Mouse (Mus musculus): Measurements from ENCODE around the gene Lca5l.
"Not testable (repeated sequence)": the region's sequence is repeated elsewhere in the genome, so short reads cannot be mapped to it uniquely, and the experiment has no call there.

Lca5l gene

GRCm38 (mm10) chr16:96165723-96166264 lies 26.3 kb downstream of the Lca5l start:
- no peak for DNase-seq (ENCODE audit: low spot score)

- DNase-seq (ENCODE audit: low spot score) = no peak
Observed at GRCm38 (mm10) chr16:96161336-96161735, 30.7 kb downstream of the Lca5l start.

- DNase-seq (ENCODE audit: low spot score) = no peak
Observed at GRCm38 (mm10) chr16:96160927-96161326, 31.1 kb downstream of the Lca5l start.

GRCm38 (mm10) chr16:96159794-96160346 lies 32.2 kb downstream of the Lca5l start:
- DNase-seq (ENCODE audit: low spot score) = no peak

GRCm38 (mm10) chr16:96159091-96159731 lies 32.9 kb downstream of the Lca5l start:
- DNase-seq (ENCODE audit: low spot score) = no peak

- DNase-seq (ENCODE audit: low spot score) = no peak
Observed at GRCm38 (mm10) chr16:96158511-96159080, 33.5 kb downstream of the Lca5l start.

- DNase-seq (ENCODE audit: low spot score) = no peak
Observed at GRCm38 (mm10) chr16:96157171-96157570, 34.9 kb downstream of the Lca5l start.

- DNase-seq (ENCODE audit: low spot score) = peak; percentile 56
Observed at GRCm38 (mm10) chr16:96156019-96156418, 36.1 kb downstream of the Lca5l start.

- DNase-seq (ENCODE audit: low spot score) = no peak
Observed at GRCm38 (mm10) chr16:96154476-96154875, 37.6 kb downstream of the Lca5l start.

- DNase-seq (ENCODE audit: low spot score) = no peak
Observed at GRCm38 (mm10) chr16:96151551-96151950, 40.5 kb downstream of the Lca5l start.

GRCm38 (mm10) chr16:96150995-96151394 lies 41.1 kb downstream of the Lca5l start:
- DNase-seq (ENCODE audit: low spot score) = no peak

GRCm38 (mm10) chr16:96149311-96149710 lies 42.8 kb downstream of the Lca5l start:
- no peak for DNase-seq (ENCODE audit: low spot score)

- no peak for DNase-seq (ENCODE audit: low spot score)
Observed at GRCm38 (mm10) chr16:96148834-96149233, 43.2 kb downstream of the Lca5l start.

GRCm38 (mm10) chr16:96145814-96146213 lies 46.3 kb downstream of the Lca5l start:
- no peak for DNase-seq (ENCODE audit: low spot score)

- peak; percentile 100 for DNase-seq (ENCODE audit: low spot score)
Observed at GRCm38 (mm10) chr16:96145110-96145800, 46.8 kb downstream of the Lca5l start, which contains the start of gene Wrb. Gene Wrb (plus strand): TSS chr16:96145407.

GRCm38 (mm10) chr16:96144748-96145109 lies 47.3 kb downstream of the Lca5l start:
- DNase-seq (ENCODE audit: low spot score) = not testable (repeated sequence)

GRCm38 (mm10) chr16:96128466-96128865 lies 63.6 kb downstream of the Lca5l start:
- DNase-seq (ENCODE audit: low spot score) = no peak

GRCm38 (mm10) chr16:96127657-96128344 lies 64.3 kb downstream of the Lca5l start, which contains the start of gene Hmgn1:
Gene Hmgn1 (minus strand): TSS chr16:96127729.
- peak; percentile 90 for DNase-seq (ENCODE audit: low spot score)

- DNase-seq (ENCODE audit: low spot score) = no peak
Observed at GRCm38 (mm10) chr16:96127288-96127656, 64.8 kb downstream of the Lca5l start.

GRCm38 (mm10) chr16:96126684-96127171 lies 65.3 kb downstream of the Lca5l start:
- DNase-seq (ENCODE audit: low spot score) = no peak

- no peak for DNase-seq (ENCODE audit: low spot score)
Observed at GRCm38 (mm10) chr16:96120022-96120623, 71.9 kb downstream of the Lca5l start.
